27 mouse cellular contexts compared by ENCODE assay signal in genomic region chr13:116294734-116295133, GRCm38 (mm10). TPM values are rescaled to one million over a fixed set of nuclear protein-coding genes. Genes with fewer than 3 reads are reported as not detected.
A peak's percentile ranks its signal among the peaks of the same experiment; 100 is the strongest.
DNase-seq lines count a peak whose midpoint lies in the region; ATAC-seq lines count a peak whose summit lies in the region.
"Had no signal": no experiment of that assay in that cellular context is flagged by ENCODE, and none has a peak within 500 bp of the region (broad histone marks: within the 10 kb centered on the region; RNA-seq: fewer than 3 reads in every experiment).

No protein-coding gene starts in this region.

- no peak overlapping the region for H3K4me3 ChIP-seq in forebrain, embryonic 11.5 days (ENCODE audit: low read depth, low read length)
- no peak overlapping the region for H3K4me3 ChIP-seq in forebrain, embryonic 12.5 days (replicated peaks)
- no peak overlapping the region for H3K4me3 ChIP-seq in hindbrain, embryonic 10.5 days
- H3K4me3 ChIP-seq in hindbrain, embryonic 16.5 days (ENCODE audit: low read length): no peak overlapping the region
- H3K4me3 ChIP-seq in limb, embryonic 11.5 days (ENCODE audit: low read depth, low read length): no peak overlapping the region
- H3K4me3 ChIP-seq: erythroblast, embryonic 14.5 days; layer of hippocampus, adult 2 months; liver, embryonic 13.5 days; midbrain, embryonic 15.5 days; myocyte; neural tube, embryonic 13.5 days had no signal

- WGBS in forebrain, embryonic 11.5 days: 1% methylated on average over 6 of the region's 6 CpGs
- 2% methylated on average over 6 of the region's 6 CpGs for WGBS in forebrain, embryonic 12.5 days
- WGBS in hindbrain, embryonic 10.5 days: under 1% methylated on average over 6 of the region's 6 CpGs
- WGBS in hindbrain, embryonic 16.5 days: 4% methylated on average over 6 of the region's 6 CpGs
- WGBS in limb, embryonic 11.5 days: 4% methylated on average over 6 of the region's 6 CpGs

- no peaks in the 10 kb centered on the region; the same call in none of the 2 replicates for H3K4me1 ChIP-seq in forebrain, embryonic 11.5 days (replicated peaks; ENCODE audit: control insufficient read depth, insufficient read depth, low read length)
- H3K4me1 ChIP-seq in forebrain, embryonic 12.5 days: peaks cover 13% of the 10 kb centered on the region
- H3K4me1 ChIP-seq in hindbrain, embryonic 10.5 days (replicated peaks): peaks cover 17% of the 10 kb centered on the region
- H3K4me1 ChIP-seq in hindbrain, embryonic 16.5 days (ENCODE audit: control insufficient read depth, insufficient read depth, low read depth, low read length): no peaks in the 10 kb centered on the region; the same call in 1 of the 2 replicates
- H3K4me1 ChIP-seq in limb, embryonic 11.5 days (ENCODE audit: control insufficient read depth, insufficient read depth, low read length): no peaks in the 10 kb centered on the region
- H3K4me1 ChIP-seq: liver, embryonic 13.5 days had no signal

- 0 out of 2 replicates have a peak, but pooled peaks have one; percentile 12 for ATAC-seq in forebrain, embryonic 11.5 days (replicated peaks; ENCODE audit: low FRiP score)
- ATAC-seq in forebrain, embryonic 12.5 days (ENCODE audit: low FRiP score): no peak
- no peak for ATAC-seq in hindbrain, embryonic 16.5 days
- no peak for ATAC-seq in limb, embryonic 11.5 days (ENCODE audit: insufficient number of reproducible peaks, low FRiP score, low TSS enrichment, low read depth)
- ATAC-seq: CD4-positive, CD25-positive, alpha-beta regulatory T cell, adult 4 months; hindbrain, postnatal 0 days; intestine, embryonic 16.5 days had no signal

- no peaks in the 10 kb centered on the region for H3K36me3 ChIP-seq in forebrain, embryonic 11.5 days (ENCODE audit: control insufficient read depth, insufficient read depth, low read length)
- H3K36me3 ChIP-seq in forebrain, embryonic 12.5 days (replicated peaks): no peaks in the 10 kb centered on the region
- H3K36me3 ChIP-seq in hindbrain, embryonic 10.5 days: no peaks in the 10 kb centered on the region
- no peaks in the 10 kb centered on the region for H3K36me3 ChIP-seq in hindbrain, embryonic 16.5 days (ENCODE audit: control insufficient read depth, insufficient read depth, low read length)
- H3K36me3 ChIP-seq in limb, embryonic 11.5 days (ENCODE audit: control insufficient read depth, insufficient read depth, low read length): no peaks in the 10 kb centered on the region
- H3K36me3 ChIP-seq: embryonic facial prominence, embryonic 13.5 days; heart, embryonic 12.5 days; limb, embryonic 13.5 days; liver, embryonic 13.5 days; midbrain, embryonic 15.5 days; neural tube, embryonic 13.5 days had no signal

- no peak overlapping the region for H3K27ac ChIP-seq in forebrain, embryonic 11.5 days (ENCODE audit: low read depth, low read length)
- H3K27ac ChIP-seq in forebrain, embryonic 12.5 days: no peak overlapping the region
- H3K27ac ChIP-seq in hindbrain, embryonic 10.5 days: no peak overlapping the region
- no peak overlapping the region for H3K27ac ChIP-seq in hindbrain, embryonic 16.5 days (ENCODE audit: low read depth, low read length)
- no peak overlapping the region for H3K27ac ChIP-seq in limb, embryonic 11.5 days (replicated peaks; ENCODE audit: low read depth, low read length)
- H3K27ac ChIP-seq: embryonic facial prominence, embryonic 13.5 days; hindbrain, postnatal 0 days; layer of hippocampus, adult 2 months; limb, embryonic 13.5 days; liver, embryonic 13.5 days; midbrain, embryonic 15.5 days had no signal

- DNase-seq in forebrain, embryonic 11.5 days (ENCODE audit: low spot score): no peak
- DNase-seq in hindbrain, embryonic 10.5 days (ENCODE audit: low spot score): peak; percentile 23
- DNase-seq in embryo, embryonic 11 days: peak; percentile 56
- DNase-seq in limb, embryonic 11.5 days (ENCODE audit: low spot score): peak; percentile 50
- DNase-seq in kidney, postnatal 25 days: no peak
- DNase-seq: adrenal gland, postnatal 14 days; cerebellum, adult 8-10 months; cerebellum, postnatal 36 days; kidney, adult 9 months; kidney, postnatal 14 days; layer of hippocampus, postnatal 36 days; liver, embryonic 13.5 days; lung, embryonic 14.5 days; thymus, adult 2 months had no signal

- H3K27me3 ChIP-seq in forebrain, embryonic 11.5 days (ENCODE audit: control insufficient read depth, insufficient read depth, low read length): peaks cover 59% of the 10 kb centered on the region
- peaks cover 70% of the 10 kb centered on the region for H3K27me3 ChIP-seq in forebrain, embryonic 12.5 days
- H3K27me3 ChIP-seq in hindbrain, embryonic 10.5 days (ENCODE audit: insufficient read depth, poor library complexity, severe bottlenecking): peaks cover 100% of the 10 kb centered on the region
- H3K27me3 ChIP-seq in hindbrain, embryonic 16.5 days (replicated peaks; ENCODE audit: control insufficient read depth, insufficient read depth, low read length): peaks cover 51% of the 10 kb centered on the region
- H3K27me3 ChIP-seq in limb, embryonic 11.5 days (ENCODE audit: control insufficient read depth, insufficient read depth, low read length): peaks cover 44% of the 10 kb centered on the region

- no peaks in the 10 kb centered on the region for H3K9me3 ChIP-seq in forebrain, embryonic 11.5 days (ENCODE audit: control insufficient read depth, low read length)
- no peaks in the 10 kb centered on the region for H3K9me3 ChIP-seq in forebrain, embryonic 12.5 days
- H3K9me3 ChIP-seq in hindbrain, embryonic 10.5 days: no peaks in the 10 kb centered on the region
- no peaks in the 10 kb centered on the region for H3K9me3 ChIP-seq in hindbrain, embryonic 16.5 days (ENCODE audit: control insufficient read depth, low read length)
- H3K9me3 ChIP-seq in limb, embryonic 11.5 days (ENCODE audit: control insufficient read depth, low read length): no peaks in the 10 kb centered on the region
- H3K9me3 ChIP-seq: embryonic facial prominence, embryonic 13.5 days; heart, embryonic 12.5 days; limb, embryonic 13.5 days; liver, embryonic 13.5 days; midbrain, embryonic 15.5 days; neural tube, embryonic 13.5 days had no signal

- H3K9ac ChIP-seq in forebrain, embryonic 11.5 days (ENCODE audit: low read length): no peak overlapping the region
- H3K9ac ChIP-seq in forebrain, embryonic 12.5 days: no peak overlapping the region
- H3K9ac ChIP-seq in hindbrain, embryonic 16.5 days (ENCODE audit: low read depth, low read length): no peak overlapping the region
- no peak overlapping the region for H3K9ac ChIP-seq in limb, embryonic 11.5 days (ENCODE audit: low read length)
- H3K9ac ChIP-seq: heart, embryonic 12.5 days; limb, embryonic 13.5 days; liver, embryonic 13.5 days; midbrain, embryonic 15.5 days; neural tube, embryonic 13.5 days had no signal

- H3K4me2 ChIP-seq in forebrain, embryonic 11.5 days (ENCODE audit: low read depth, low read length, severe bottlenecking): no peak overlapping the region
- no peak overlapping the region for H3K4me2 ChIP-seq in forebrain, embryonic 12.5 days
- no peak overlapping the region for H3K4me2 ChIP-seq in hindbrain, embryonic 16.5 days (ENCODE audit: low read length)
- H3K4me2 ChIP-seq in limb, embryonic 11.5 days (ENCODE audit: low read depth, severe bottlenecking): no peak overlapping the region
- H3K4me2 ChIP-seq: liver, embryonic 13.5 days; midbrain, embryonic 15.5 days had no signal

RNA-seq across cellular contexts. Expression of gene Isl1, which starts 14.8 kb away (rescaled TPM):
- polyA plus RNA-seq in forebrain, embryonic 11.5 days (2014; fragmentation: Nextera tagmentation; extraction: Ambion mirVana): 34.0 and 34.8 TPM in 2 replicates
- 65.6 and 74.4 TPM in 2 replicates for polyA plus RNA-seq in forebrain, embryonic 12.5 days (2016; fragmentation: Nextera tagmentation; extraction: Ambion mirVana)
- polyA plus RNA-seq in hindbrain, embryonic 10.5 days (2016; fragmentation: Nextera tagmentation; extraction: Ambion mirVana): 34.9 and 63.4 TPM in 2 replicates
- polyA plus RNA-seq in hindbrain, embryonic 16.5 days (2015; fragmentation: Nextera tagmentation; extraction: Ambion mirVana): 14.6 and 29.3 TPM in 2 replicates
- 15.8 and 20.0 TPM in 2 replicates for polyA plus RNA-seq in limb, embryonic 11.5 days (2014; fragmentation: Nextera tagmentation; extraction: Ambion mirVana)
- polyA plus RNA-seq: CD4-positive, CD25-positive, alpha-beta regulatory T cell, adult 4 months; erythroblast, embryonic 14.5 days had no signal

Comparison
In these comparisons a context has a peak if more than half of its experiments do, and no peak if none do; other contexts are left out.
1. DNase-seq: peak in hindbrain, embryonic 10.5 days (single experiment), embryo, embryonic 11 days (single experiment) and limb, embryonic 11.5 days (single experiment); none in forebrain, embryonic 11.5 days (single experiment) and kidney, postnatal 25 days (0 of 2).